Mouse (Mus musculus) liver, adult 2 months (tissue): Measurements from ENCODE around the gene Bcl11a. TPM values are rescaled to one million over a fixed set of nuclear protein-coding genes. Genes with fewer than 3 reads are reported as not detected.

Source experiments
- DNase-seq: peaks from one replicate; pipeline ENCODE4 v3.0.0-alpha.2; 2011; ENCODE audit warnings: low read depth, low spot score; ENCODE audit errors: extremely low read depth
- H3K27ac ChIP-seq: fragments of 200-500 bp; replicated peaks from 2 replicates; pipeline ENCODE4 v1.5.1; 2012; ENCODE audit warnings: low read depth, mild to moderate bottlenecking, control low read depth, inconsistent platforms, low read length; ENCODE audit not compliant: insufficient read depth
- H3K27me3 ChIP-seq: fragments of 200-500 bp; 2 replicates; pipeline ENCODE4 v1.6.1; 2012; ENCODE audit warnings: mild to moderate bottlenecking, moderate library complexity, low read length, inconsistent platforms; ENCODE audit not compliant: control insufficient read depth, insufficient read depth
- H3K36me3 ChIP-seq: fragments of 200-500 bp; 2 replicates; pipeline ENCODE4 v1.6.1; 2012; ENCODE audit warnings: low read length, inconsistent platforms; ENCODE audit not compliant: control insufficient read depth, insufficient read depth
- H3K4me1 ChIP-seq: fragments of 200-500 bp; 2 replicates; pipeline ENCODE4 v1.6.1; 2011; ENCODE audit warnings: low read length; ENCODE audit not compliant: control insufficient read depth, insufficient read depth
- H3K4me3 ChIP-seq: fragments of 200-500 bp; 2 replicates; pipeline ENCODE4 v1.5.1; 2011; ENCODE audit warnings: low read depth, mild to moderate bottlenecking, control low read depth, low read length, moderate library complexity; ENCODE audit not compliant: insufficient read depth
- H3K79me2 ChIP-seq: fragments of 200-500 bp; 2 replicates; pipeline ENCODE4 v1.6.1; 2012; ENCODE audit warnings: inconsistent platforms, mild to moderate bottlenecking, low read length, moderate library complexity; ENCODE audit not compliant: control insufficient read depth, insufficient read depth
- H3K9ac ChIP-seq: fragments of 200-500 bp; 2 replicates; pipeline ENCODE4 v1.6.1; 2012; ENCODE audit warnings: low read depth, mild to moderate bottlenecking, control low read depth, inconsistent platforms, low read length
- CTCF ChIP-seq: fragments of 200-500 bp; IDR thresholded peaks from 2 replicates; pipeline ENCODE4 v1.5.1; 2011; ENCODE audit warnings: low read depth, low read length, control low read depth
- POLR2A ChIP-seq: fragments of 200-500 bp; IDR thresholded peaks from 2 replicates; pipeline ENCODE4 v1.6.1; 2011; ENCODE audit warnings: low read length, control low read depth; ENCODE audit not compliant: insufficient read depth; ENCODE audit errors: extremely low read depth
- WGBS: fragments of 180-500 bp; shearing (Covaris S2); methylation state at CpG from one replicate; pipeline ENCODE4 v1.1.7; 2018; 5-methylcytosine and 5-hydroxymethylcytosine counted together
- polyA plus RNA-seq: library from polyadenylated mRNA; depleted of rRNA; stranded (reverse); fragments of >200 nt; gene quantifications from 2 replicates; pipeline ENCODE4 v1.2.3, GENCODE M21; 2012
- total RNA-seq: library from RNA; depleted of rRNA; stranded (reverse); fragments of >200 nt; gene quantifications from 2 replicates; pipeline ENCODE4 v1.2.3, GENCODE M21; 2014

Gene Bcl11a
- total and polyA plus RNA-seq, 2 experiments: 0.09 to 0.13 TPM

GRCm38 (mm10) chr11:24139432-24139831 is 61.6 kb downstream of the Bcl11a start:
- Histone ChIP-seq H3K79me2 (no peaks in the 10 kb centered on the region), H3K9ac (no peak overlapping the region), H3K4me3 (no peak overlapping the region), H3K36me3 (no peaks in the 10 kb centered on the region), H3K4me1 (peaks cover 2% of the 10 kb centered on the region; the same call in 1 of the 2 replicates), H3K27me3 (no peaks in the 10 kb centered on the region), H3K27ac (no peak overlapping the region)
- TF ChIP-seq POLR2A: no peak
- TF ChIP-seq CTCF: no peak
- DNase-seq: no peak
- WGBS: 74% methylated on average over 6 of the region's 6 CpGs

GRCm38 (mm10) chr11:24139952-24140351 is 62.1 kb downstream of the Bcl11a start:
- DNase-seq: no peak
- Histone ChIP-seq H3K4me1 (peaks cover 2% of the 10 kb centered on the region; the same call in 1 of the 2 replicates), H3K27me3 (no peaks in the 10 kb centered on the region), H3K27ac (no peak overlapping the region), H3K9ac (no peak overlapping the region), H3K36me3 (no peaks in the 10 kb centered on the region), H3K4me3 (no peak overlapping the region), H3K79me2 (no peaks in the 10 kb centered on the region)
- 95% methylated on average over 2 of the region's 2 CpGs for WGBS
- TF ChIP-seq CTCF (no peak), POLR2A (no peak)

- Histone ChIP-seq H3K4me3 (no peak overlapping the region), H3K27me3 (no peaks in the 10 kb centered on the region), H3K36me3 (no peaks in the 10 kb centered on the region), H3K79me2 (no peaks in the 10 kb centered on the region), H3K4me1 (no peaks in the 10 kb centered on the region), H3K9ac (no peak overlapping the region), H3K27ac (no peak overlapping the region)
- DNase-seq: no peak
- TF ChIP-seq POLR2A (no peak), CTCF (no peak)
- WGBS: 85% methylated on average over 2 of the region's 2 CpGs
These were observed 63.1 kb downstream of the Bcl11a start for GRCm38 (mm10) chr11:24140948-24141347.

GRCm38 (mm10) chr11:24141479-24142251 is 63.8 kb downstream of the Bcl11a start:
- no peak overlapping the region for H3K4me3 ChIP-seq
- H3K27ac ChIP-seq: no peak overlapping the region
- no peak for TF ChIP-seq POLR2A
- no peak for TF ChIP-seq CTCF
- H3K9ac ChIP-seq: no peak overlapping the region
- peaks cover 5% of the 10 kb centered on the region for H3K4me1 ChIP-seq
- no peaks in the 10 kb centered on the region for H3K27me3 ChIP-seq
- 82% methylated on average over 10 of the region's 10 CpGs for WGBS
- no peaks in the 10 kb centered on the region for H3K36me3 ChIP-seq
- H3K79me2 ChIP-seq: no peaks in the 10 kb centered on the region
- no peak for DNase-seq

- Histone ChIP-seq H3K79me2 (no peaks in the 10 kb centered on the region), H3K9ac (no peak overlapping the region), H3K36me3 (no peaks in the 10 kb centered on the region), H3K4me3 (no peak overlapping the region), H3K27ac (no peak overlapping the region), H3K27me3 (no peaks in the 10 kb centered on the region), H3K4me1 (peaks cover 5% of the 10 kb centered on the region)
- 66% methylated on average over 9 of the region's 9 CpGs for WGBS
- no peak for DNase-seq
- TF ChIP-seq CTCF (no peak), POLR2A (no peak)
These were observed 64.5 kb downstream of the Bcl11a start for GRCm38 (mm10) chr11:24142316-24142715.

GRCm38 (mm10) chr11:24144159-24144946 is 66.5 kb downstream of the Bcl11a start:
- peaks cover 5% of the 10 kb centered on the region for H3K4me1 ChIP-seq
- no peaks in the 10 kb centered on the region for H3K36me3 ChIP-seq
- no peak for TF ChIP-seq POLR2A
- no peak for TF ChIP-seq CTCF
- H3K27me3 ChIP-seq: no peaks in the 10 kb centered on the region
- no peak overlapping the region for H3K4me3 ChIP-seq
- H3K27ac ChIP-seq: no peak overlapping the region
- no peak overlapping the region for H3K9ac ChIP-seq
- DNase-seq: no peak
- 86% methylated on average over 16 of the region's 16 CpGs for WGBS
- no peaks in the 10 kb centered on the region for H3K79me2 ChIP-seq
